Comparison of ENCODE assay signal across 8 mouse cellular contexts in the genomic region with DNA sequence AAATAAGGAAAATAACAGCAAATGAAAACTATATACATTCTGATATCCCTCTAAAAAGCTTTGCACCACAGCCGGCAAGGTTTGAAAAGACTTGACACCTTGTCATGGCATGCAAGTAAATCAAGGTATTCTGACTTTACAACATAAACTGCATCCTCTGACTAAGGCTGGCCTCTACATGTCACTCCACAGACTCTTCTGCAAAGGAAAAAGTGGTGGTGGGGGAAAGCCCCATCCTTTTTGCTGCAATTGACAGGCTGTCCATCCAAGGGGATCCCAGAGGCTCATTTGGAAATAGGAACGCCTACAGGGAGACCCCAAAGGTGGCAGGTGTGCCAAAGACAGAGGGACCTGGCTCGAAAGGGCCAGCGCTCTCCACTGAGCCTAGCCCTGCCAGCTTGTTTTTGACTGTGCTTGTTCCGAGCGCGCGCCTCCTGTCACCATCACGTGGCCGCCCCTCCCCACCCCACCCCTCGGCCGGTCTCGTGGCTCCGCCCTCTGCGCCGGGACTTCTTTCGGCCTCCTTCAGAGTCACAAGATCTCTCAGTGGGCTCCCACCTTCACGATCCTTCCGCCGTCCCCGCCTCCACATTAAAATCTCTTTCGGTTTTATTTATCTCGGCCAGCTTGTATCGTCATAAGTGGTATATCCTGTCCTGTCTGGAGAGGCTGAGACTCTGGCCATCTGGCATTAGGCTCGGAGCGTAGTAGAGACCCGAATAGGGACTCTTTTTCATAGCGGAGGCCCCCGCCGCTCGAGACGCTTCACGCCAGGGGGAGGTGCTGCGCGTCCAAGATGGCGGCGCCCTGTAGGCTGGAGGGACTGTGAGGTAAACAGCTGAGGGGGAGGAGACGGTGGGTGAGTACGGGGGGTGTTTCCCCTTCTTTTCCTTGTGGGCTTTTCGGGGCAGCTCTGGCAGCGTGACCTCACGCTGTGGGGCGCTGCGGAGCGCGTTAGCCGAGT. TPM values are rescaled to one million over a fixed set of nuclear protein-coding genes. Genes with fewer than 3 reads are reported as not detected.
DNase-seq lines count a peak whose midpoint lies in the region; ATAC-seq lines count a peak whose summit lies in the region.

A gene (plus strand): TSS at position 768 of the 964 bp plus-strand sequence.

- H3K27me3 ChIP-seq in hindbrain, embryonic 14.5 days (ENCODE audit: control insufficient read depth, insufficient read depth, low read length): no peaks in the 10 kb centered on the region

- DNase-seq in R1 (ENCODE audit: low read depth, low spot score): peak; percentile 97
- DNase-seq in cerebellum, postnatal 25 days: peak; percentile 96 to 98
- DNase-seq in frontal cortex, postnatal 25 days (ENCODE audit: low spot score in 2 of 2): peak; percentile 86 to 93
- peak; percentile 94 for DNase-seq in hindbrain, embryonic 14.5 days (ENCODE audit: low spot score)
- peak; percentile 91 to 93 for DNase-seq in layer of hippocampus, postnatal 36 days
- peak; percentile 96 for DNase-seq in lung, postnatal 36 days
- peak; percentile 99 for DNase-seq in retina, postnatal 1 day
- peak; percentile 85 to 88 for DNase-seq in urinary bladder, adult 18-20 months (ENCODE audit: low spot score in 2 of 2)

- peak within 1 kb of the TSS; percentile 63 for H3K4me2 ChIP-seq in hindbrain, embryonic 14.5 days (replicated peaks)

- peak within 1 kb of the TSS; percentile 94 for H3K9ac ChIP-seq in hindbrain, embryonic 14.5 days

- no peaks in the 10 kb centered on the region for H3K36me3 ChIP-seq in hindbrain, embryonic 14.5 days (replicated peaks; ENCODE audit: control insufficient read depth, insufficient read depth)

- peak within 1 kb of the TSS; percentile 98 for H3K4me3 ChIP-seq in hindbrain, embryonic 14.5 days (replicated peaks; ENCODE audit: low read length)

- WGBS in hindbrain, embryonic 14.5 days: 2% methylated on average over 46 of the region's 47 CpGs

- peak; percentile 92 for ATAC-seq in hindbrain, embryonic 14.5 days (ENCODE audit: low FRiP score)

- peak within 1 kb of the TSS; percentile 95 for H3K27ac ChIP-seq in hindbrain, embryonic 14.5 days

- H3K9me3 ChIP-seq in hindbrain, embryonic 14.5 days (ENCODE audit: control insufficient read depth, low read length): no peaks in the 10 kb centered on the region

- H3K4me1 ChIP-seq in hindbrain, embryonic 14.5 days (replicated peaks; ENCODE audit: control insufficient read depth, insufficient read depth, low read length): peaks cover 27% of the 10 kb centered on the region

RNA-seq across cellular contexts. Expression of the gene that starts here (rescaled TPM):
- 29.2 and 29.4 TPM in 2 replicates for polyA plus RNA-seq in hindbrain, embryonic 14.5 days (2014; fragmentation: Nextera tagmentation; extraction: Ambion mirVana)
- 10 to 100 TPM; 41.8 to 44.5 TPM for total RNA-seq in layer of hippocampus, postnatal 36 days (2021)

Comparison
In these comparisons a context has a peak if more than half of its experiments do, and no peak if none do; other contexts are left out.
1. Peak in every context shown above with its lines: DNase-seq, ATAC-seq, H3K4me3 ChIP-seq and H3K27ac ChIP-seq.